Mouse (Mus musculus) splenic B cell, adult 2 months (primary cell): Measurements from ENCODE around the gene Lmo7.

Experiments
- DNase-seq: peaks from one replicate; pipeline ENCODE4 v3.0.0-alpha.2; 2011; ENCODE audit warnings: low read depth, low spot score
- H3K27me3 ChIP-seq: 2 replicates; pipeline ENCODE4 v1.6.1; 2012; ENCODE audit warnings: mild to moderate bottlenecking, low read length, moderate library complexity, mixed read lengths; ENCODE audit not compliant: control insufficient read depth, poor library complexity, insufficient read depth, severe bottlenecking
- H3K36me3 ChIP-seq: 2 replicates; pipeline ENCODE4 v1.6.1; 2012; ENCODE audit warnings: mild to moderate bottlenecking, low read length, moderate library complexity, mixed read lengths; ENCODE audit not compliant: control insufficient read depth, poor library complexity, insufficient read depth, severe bottlenecking

Gene Lmo7

DNA sequence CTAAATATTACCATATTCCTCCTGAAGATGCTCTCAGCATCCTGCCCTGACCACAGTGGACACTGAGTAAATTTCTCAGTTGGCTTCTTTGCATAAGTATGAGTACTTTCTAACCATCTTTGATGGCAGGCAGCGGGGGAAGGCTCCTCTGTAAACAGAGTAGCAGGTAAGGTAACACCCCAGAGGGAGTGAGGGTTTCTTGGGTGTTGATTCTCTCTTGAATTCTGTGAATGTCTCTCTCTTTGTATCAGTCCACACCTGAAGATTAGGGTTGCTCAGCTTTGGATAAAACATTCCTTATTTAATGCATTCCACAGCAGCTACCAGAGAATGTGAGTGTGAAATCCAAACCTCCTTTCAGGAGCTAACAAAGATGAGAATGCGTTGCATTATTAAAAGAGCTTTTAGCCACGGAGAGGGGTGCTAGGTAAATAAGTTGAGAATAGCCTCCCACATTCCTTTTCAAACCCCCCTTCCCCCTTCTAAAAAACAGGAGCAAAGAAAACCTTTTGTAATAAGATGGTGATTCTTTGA, 34.1 kb downstream of the Lmo7 start:
- DNase-seq = no peak
- Histone ChIP-seq H3K27me3 (no peaks in the 10 kb centered on the region), H3K36me3 (no peaks in the 10 kb centered on the region)

DNA sequence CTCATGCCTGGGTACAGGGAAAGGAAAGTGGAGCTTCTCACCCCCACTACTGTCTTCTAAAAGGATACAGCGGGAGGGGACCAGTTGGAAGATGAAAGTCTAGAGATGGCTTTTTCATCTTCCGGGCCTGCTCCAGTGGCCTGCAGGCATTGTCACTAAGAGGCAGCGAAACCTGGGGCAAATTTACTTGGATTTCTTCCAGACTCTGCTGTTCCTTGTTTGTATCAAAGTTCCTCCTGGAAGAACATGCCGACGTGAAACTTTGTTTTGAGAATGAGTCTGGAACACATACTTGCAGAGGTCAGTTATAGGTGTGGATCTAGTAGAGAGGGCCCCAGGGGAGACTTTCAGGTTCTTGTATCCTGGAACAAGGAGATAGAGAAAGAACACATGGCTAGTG, 41.6 kb downstream of the Lmo7 start:
- H3K36me3 ChIP-seq = no peaks in the 10 kb centered on the region
- DNase-seq = no peak
- no peaks in the 10 kb centered on the region for H3K27me3 ChIP-seq

DNA sequence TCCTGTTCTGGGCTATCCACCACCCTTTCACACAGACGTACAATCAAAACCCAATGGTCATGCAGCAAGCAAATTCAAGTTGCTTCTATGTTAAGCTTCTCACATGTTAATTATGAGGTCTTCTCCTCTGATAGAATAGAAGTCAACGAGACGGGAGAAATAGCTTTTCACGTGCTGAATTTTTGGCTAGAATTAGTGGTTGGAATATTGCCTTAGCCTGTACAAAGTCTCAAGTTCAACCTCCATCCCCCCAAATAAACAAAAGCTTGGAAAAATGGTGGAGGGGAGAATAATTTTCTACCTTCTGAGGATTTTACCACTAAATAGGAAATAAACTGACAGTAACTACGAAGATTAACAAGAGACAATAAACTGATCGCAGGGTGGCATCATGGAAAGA, 42.0 kb downstream of the Lmo7 start:
- no peak for DNase-seq
- Histone ChIP-seq H3K36me3 (no peaks in the 10 kb centered on the region), H3K27me3 (no peaks in the 10 kb centered on the region)

DNA sequence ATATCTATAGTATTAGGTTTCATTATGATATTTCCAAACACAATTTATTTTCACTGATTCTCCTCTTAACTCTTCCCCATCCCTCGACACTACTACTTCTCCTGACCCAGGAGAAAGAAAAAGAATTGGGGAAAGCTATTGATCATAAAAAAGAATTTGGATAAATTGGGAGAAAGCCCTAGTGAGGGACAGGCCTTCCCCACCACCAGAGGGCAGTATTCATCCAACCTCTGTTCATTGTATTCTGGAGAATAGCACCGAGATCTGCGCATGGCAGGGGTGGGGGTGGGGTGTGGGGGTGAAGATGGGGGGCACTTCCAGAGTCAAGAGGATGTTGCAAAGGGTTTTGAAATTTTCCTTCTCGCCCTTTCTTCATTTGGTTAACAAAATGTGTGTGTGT, 44.9 kb downstream of the Lmo7 start:
- no peaks in the 10 kb centered on the region for H3K36me3 ChIP-seq
- H3K27me3 ChIP-seq = no peaks in the 10 kb centered on the region
- DNase-seq = peak; percentile 34

DNA sequence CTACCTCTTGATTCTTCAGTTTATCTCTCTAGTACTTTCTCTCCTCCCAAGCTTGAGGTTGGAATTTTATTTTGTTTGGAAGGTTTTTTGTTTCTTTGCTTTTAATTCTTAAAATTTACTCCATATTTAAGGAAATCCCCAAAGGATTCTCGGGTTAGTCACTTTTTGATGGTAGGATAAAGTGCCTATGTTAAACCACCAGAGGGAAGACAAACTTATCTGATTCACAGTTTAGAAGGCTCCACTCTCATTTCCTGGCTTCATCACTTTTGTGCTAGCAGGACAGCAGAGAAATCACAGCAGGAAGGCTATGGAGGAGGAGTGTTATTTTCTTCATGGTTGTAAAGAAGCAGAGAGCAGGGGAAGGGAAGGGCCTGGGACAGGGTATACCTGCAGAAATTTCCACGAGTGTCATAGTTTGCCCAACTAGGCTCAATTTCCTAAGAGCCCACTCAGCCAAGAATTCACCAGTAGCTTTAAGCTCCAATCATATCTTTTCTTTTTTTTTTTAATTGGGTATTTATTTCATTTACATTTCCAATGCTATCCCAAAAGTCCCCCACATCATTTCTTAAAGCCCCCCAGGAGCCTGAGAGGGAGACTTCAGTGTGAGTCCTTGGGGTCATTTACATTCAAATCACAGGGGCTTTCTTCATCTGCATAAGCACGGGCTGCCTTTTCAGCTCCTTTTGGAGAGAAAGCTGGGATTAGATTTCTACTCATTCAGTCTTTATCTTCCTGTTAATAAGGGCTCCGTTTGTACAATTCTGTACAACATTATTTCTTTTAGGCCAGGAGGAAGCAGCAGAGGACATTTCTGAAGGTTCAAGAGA, 46.8 kb downstream of the Lmo7 start:
- DNase-seq = no peak
- Histone ChIP-seq H3K27me3 (no peaks in the 10 kb centered on the region), H3K36me3 (no peaks in the 10 kb centered on the region)

DNA sequence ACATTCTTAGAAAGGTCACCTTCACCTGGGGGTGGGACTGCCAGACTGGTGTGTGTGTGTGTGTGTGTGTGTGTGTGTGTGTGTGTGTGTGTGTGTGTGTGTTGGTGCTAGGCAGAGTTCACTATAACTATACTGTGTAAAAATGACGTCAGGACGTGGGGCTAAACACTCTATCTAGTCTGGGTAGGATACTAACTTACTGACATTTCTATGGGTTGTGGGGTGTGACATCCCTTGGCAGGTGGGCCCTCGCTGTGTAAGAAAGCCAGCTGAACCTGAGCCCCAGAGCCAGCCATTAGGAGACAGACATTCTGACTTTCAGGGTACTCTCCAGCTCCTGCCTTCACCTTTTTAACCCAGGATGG, 47.4 kb downstream of the Lmo7 start:
- H3K27me3 ChIP-seq = no peaks in the 10 kb centered on the region
- no peak for DNase-seq

DNA sequence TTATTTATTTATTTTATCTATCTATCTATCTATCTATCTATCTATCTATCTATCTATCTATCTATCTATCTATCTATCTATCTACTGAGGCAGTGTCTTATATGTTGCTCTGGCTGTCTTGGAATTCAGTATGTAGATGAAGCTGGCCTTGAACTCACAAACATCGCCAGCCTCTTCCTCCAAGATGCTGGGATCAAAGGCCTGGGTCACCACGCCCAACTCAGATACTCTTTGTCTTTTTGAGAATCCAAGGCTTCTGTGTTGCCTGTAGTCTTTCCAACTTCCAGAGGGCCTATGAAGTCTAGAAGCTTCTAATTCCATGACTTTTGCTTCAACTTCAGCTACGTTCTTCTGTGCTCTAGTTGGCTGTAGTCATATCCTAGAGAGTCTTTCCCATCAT, 48.7 kb downstream of the Lmo7 start:
- no peak for DNase-seq
- Histone ChIP-seq H3K36me3 (no peaks in the 10 kb centered on the region), H3K27me3 (no peaks in the 10 kb centered on the region)

More for the DNA sequence above, 47.4 kb downstream of the Lmo7 start:
- H3K36me3 ChIP-seq = no peaks in the 10 kb centered on the region

DNA sequence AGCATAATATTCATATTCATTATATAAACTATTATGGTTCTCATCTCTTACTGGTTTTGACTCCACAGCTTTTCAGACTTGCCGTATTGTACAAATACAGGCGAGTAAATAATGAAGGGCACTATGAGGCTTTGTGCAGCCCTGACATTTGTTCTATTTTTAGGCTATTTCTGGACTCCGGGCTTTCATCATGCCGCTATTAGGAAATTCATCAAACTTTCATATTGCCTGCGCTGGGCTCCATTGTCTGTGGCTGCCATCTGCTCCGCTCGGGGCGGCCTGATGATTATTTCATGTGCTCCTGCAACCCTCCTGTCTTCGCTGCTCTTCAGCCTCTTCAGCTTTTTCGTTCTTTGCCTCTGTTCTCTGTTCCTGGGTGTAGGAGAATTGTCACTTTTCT, 50.3 kb downstream of the Lmo7 start:
- no peaks in the 10 kb centered on the region for H3K27me3 ChIP-seq
- no peak for DNase-seq
- H3K36me3 ChIP-seq = no peaks in the 10 kb centered on the region

DNA sequence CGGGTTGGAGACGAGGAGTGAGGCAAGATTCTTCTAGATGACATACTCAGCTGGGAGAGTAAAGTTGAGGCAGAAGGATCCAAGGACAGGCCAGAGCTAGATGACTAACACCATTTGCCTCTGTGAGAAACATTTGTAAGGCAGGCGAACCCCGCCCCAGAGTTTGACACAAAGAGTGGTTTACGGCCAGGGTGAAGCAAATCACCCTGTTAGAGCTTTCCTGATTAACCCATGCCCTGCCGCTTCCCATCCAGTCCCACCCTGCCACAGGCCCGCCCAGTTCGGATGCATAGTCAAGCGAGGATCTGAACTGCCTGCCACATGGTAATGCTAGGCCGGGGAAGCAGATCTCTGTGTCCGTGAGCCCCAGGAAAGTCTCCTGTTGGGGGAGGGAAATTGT, 51.5 kb downstream of the Lmo7 start:
- no peaks in the 10 kb centered on the region for H3K27me3 ChIP-seq
- H3K36me3 ChIP-seq = no peaks in the 10 kb centered on the region
- no peak for DNase-seq

DNA sequence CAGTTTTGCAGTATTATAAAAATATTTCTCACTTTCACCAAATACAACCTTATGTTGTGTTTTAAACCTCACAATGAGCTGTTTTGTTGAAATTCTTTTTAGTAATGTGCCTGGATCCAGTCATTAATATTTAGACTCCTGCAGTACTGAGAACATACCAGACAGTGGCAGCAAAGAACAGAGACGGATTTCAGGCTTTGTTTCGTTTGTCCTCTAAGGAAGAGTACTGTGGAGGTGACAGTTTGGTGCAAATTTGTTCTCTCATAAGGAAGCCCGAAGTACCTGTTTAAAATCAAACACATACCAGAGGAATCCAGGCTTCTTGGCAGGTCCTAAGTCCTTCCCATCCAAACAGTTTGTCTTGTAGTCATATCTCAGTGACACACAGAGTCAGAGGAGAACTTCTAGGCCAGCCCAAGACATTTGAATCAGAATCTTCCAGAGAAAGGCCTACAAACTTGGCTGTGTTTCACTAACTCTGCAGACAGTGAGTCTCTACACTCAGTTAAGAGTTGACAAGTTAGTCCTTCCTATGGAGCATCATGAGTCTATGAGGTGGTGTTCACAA, 52.3 kb downstream of the Lmo7 start:
- DNase-seq = peak; percentile 6
- no peaks in the 10 kb centered on the region for H3K36me3 ChIP-seq
- H3K27me3 ChIP-seq = no peaks in the 10 kb centered on the region

DNA sequence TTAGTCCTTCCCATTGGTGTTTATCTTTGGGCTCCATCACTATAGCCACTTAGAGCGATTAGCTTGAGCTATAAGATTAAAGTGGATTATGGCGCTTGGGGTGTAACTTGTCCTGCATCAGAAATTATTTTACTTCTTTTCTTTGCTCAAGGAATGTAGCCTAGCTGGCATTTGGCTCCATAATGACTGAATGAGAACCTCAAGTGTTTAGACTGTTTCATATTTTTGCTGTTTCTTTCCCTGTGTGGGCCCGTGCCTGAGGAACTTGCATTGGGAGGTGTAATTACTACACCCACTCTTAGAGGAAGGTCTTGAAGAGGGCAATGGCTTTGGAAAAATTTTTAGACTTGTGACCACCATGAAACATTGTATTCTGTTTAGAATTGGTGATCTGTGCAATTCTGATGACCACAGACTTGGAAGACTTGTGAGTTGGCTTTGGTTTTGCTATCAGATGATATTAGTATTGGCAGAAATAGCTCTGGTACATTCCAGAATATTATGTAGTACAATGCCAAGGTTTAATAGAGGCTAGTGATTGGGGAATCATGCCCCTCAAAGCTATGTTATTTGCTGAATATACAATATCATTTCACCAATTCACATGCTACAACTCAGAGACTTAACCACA, 54.7 kb downstream of the Lmo7 start:
- Histone ChIP-seq H3K27me3 (no peaks in the 10 kb centered on the region), H3K36me3 (no peaks in the 10 kb centered on the region)
- no peak for DNase-seq

DNA sequence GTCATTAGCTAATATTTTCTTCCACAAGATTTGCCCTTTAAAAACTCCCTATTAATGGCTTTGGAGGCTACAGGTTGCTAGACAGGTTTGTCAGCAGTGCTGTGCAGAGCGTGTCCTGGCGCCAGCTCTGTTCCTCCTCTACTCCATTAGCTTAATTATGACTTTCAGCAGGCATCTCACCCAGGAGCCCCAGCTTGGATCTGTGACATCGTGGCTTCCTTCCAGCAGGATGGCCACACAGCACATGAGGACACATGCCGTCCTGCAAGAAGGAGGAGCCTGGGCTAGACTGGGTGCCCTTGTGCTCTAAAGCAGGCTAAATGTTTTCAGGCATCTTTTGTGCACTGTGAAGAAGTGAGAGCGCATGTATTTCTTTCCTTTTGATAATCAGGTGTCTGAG, 58.1 kb downstream of the Lmo7 start:
- DNase-seq = no peak
- H3K36me3 ChIP-seq = no peaks in the 10 kb centered on the region
- no peaks in the 10 kb centered on the region for H3K27me3 ChIP-seq

DNA sequence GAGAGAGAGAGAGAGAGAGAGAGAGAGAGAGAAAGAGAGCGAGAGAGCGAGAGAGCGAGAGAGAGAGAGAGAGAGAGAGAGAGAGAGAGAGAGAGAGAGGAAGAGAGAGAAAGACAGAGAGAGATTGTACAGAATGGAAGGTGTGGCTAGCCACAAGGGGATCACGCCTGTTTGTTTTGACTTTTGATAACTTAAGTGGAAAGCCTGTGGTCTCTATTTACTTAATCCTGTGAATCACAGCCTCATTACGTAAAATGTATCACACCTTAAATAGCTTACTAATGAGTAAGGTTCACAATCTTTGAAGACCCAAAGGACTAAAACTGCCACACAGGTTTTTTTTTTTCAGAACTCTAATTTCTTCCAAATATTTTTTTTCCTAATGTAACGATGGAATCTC, 58.7 kb downstream of the Lmo7 start:
- Histone ChIP-seq H3K36me3 (no peaks in the 10 kb centered on the region), H3K27me3 (no peaks in the 10 kb centered on the region)
- DNase-seq = no peak

DNA sequence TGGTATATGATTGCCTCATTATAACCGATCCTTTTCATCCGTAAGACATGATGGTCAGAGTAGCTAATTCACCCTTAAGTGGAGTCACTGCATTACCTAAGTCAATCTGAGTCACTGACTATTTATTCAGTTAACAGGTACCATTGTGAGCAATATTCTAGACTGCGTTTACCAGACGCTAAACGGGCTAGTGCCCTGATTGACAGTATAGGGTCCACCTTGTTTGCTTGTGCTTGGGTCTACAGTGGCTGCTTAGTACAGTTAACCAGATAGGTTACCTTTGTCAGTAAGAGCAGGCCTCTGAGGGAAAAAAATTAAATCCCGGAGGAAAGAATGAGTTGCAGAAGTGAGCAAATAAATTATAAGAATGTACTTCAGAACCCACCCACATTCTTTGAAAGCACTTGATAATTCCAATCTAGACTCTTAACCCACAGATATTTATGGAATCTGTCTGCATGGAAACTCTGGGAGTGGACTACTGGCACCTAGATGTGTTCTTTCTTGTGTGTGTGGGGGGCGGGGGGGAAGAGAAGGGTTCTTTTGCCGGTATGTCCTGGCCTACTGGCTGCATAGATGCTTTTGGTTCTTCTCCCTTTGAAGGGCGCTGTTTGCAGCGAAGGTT, 64.9 kb downstream of the Lmo7 start:
- DNase-seq = no peak
- no peaks in the 10 kb centered on the region for H3K27me3 ChIP-seq
- no peaks in the 10 kb centered on the region for H3K36me3 ChIP-seq

DNA sequence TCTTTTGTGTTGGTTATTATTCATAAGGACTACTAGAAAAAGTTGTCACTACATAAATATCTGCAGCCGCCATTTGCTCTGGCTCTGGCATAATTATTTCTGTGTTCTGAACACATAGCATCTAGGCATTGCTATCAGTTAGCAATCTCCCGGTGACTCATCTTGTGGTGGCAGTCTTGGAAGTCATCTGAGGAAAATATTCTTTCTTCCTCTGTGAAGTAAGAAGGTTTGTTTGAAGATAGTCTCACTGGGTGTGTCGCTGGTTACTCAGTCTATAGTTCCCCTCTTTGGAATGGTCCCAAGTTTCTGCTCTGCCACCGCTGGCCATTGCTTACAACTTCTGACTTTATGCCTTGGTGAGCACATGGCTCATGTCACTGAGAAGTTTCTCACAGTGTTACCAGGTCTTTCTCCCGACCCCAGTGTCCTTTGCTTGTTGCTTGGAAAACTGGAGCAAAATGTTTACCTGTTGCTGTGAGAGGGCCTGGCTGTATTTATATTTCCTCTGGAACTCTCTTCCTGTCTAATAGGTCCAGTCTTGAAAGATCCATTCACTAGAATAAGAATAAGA, 68.3 kb downstream of the Lmo7 start:
- H3K36me3 ChIP-seq = no peaks in the 10 kb centered on the region
- no peak for DNase-seq

More for the DNA sequence above, 68.3 kb downstream of the Lmo7 start:
- H3K27me3 ChIP-seq = no peaks in the 10 kb centered on the region
